Mouse (Mus musculus): ENCODE measurements at regions not wholly inside any gene's neighbourhood (a gene's known extent, or its start where the extent isn't known, plus 50 kb on each side); places are given as distances from the start of the nearest gene placed in this dataset.
"Not testable (repeated sequence)": the region's sequence is repeated elsewhere in the genome, so short reads cannot be mapped to it uniquely, and the experiment has no call there.

DNA sequence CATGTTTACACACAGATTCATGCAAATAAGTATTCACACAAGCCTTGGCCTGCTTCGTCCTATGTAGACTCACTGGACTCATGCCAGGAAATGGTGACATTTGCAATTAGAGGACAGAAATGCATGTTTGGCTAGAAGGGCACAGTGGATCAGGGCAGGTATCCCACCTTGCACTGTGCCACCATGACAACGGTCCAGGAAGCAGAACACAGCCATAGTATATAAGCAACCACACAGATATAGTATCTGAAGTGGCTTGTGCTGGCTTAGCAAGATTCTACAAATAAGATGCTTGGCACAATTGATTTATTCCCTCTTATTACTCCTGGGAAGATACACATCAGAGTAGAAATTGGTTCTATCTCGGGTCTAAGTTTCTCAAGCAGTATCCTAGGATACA is 218.0 kb downstream of the Unc5cl start:
- DNase-seq (ENCODE audit: low spot score), result no peak

DNA sequence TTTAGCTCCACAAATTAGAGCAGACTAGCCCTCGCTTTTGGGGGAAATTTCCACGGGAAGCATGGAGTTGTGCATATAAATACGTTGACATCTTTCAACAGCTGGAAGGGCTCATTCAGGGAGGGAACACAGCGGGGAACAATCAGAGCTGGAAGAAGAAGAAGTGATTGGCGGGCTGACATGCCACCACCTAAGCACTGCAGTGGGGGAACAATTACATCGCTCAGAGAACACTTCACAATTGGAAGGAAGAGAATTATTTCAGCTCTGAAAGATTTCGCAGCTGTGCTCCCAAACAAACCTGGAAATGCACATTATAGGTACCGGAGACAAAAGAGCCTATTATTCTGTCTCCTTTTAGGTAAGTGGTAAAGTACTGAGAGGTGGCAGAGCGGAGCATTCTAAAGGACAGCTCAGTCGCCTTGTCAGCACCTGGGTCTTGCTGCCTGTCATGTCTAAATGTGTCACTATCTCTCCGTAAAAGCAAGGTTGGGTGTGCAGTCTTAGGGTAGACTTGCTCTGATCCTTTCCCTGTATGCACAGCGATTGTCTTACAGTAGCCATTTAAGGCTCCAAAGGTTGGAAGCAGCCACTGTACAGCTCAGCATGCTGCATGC is 223.6 kb downstream of the Unc5cl start:
- DNase-seq (ENCODE audit: low spot score), result no peak

- no peak for DNase-seq (ENCODE audit: low spot score)
These were observed 225.6 kb downstream of the Unc5cl start for GRCm38 (mm10) chr17:48680331-48680730.

- no peak for DNase-seq (ENCODE audit: low spot score)
These were observed 234.2 kb downstream of the Unc5cl start for GRCm38 (mm10) chr17:48688944-48689343.

DNA sequence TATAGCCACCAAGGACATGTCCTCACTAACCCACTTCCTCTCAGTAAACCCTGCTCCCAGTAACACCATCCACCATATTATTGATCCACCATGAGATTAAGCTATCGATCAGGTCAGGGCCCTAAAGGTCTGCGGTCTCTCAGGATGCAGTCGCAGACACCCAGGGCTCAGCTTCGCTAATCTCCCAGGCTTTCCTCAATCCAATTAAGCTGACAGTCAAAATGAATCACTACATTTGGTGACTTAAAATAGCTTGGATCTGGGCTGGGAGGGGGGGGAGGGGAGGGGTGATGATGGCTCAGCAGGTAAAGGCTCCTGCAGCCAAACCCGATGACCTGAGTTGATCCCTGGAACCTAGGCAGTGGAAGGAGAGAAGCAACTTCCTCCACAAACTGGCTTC is 233.7 kb upstream of the Lrfn2 start:
- no peak for DNase-seq (ENCODE audit: low spot score)

DNA sequence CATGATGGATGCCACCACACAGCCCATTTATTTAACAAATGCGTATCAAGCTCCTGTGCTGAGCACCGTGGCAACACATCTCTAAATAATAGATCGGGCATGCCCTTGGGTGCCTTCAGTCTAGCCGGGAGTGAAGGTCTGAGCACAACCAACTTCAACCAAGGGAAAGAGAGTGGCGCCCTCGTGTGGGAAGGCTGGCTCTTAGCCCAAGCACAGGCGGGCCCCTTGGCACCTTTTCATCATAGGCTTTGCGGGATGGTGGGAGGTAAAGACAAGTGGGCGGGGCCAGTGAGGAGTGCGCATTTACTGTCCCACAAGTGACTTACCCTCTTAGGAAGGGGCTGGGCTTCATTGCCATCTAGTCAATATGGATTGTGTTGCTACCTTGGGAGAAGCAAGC is 231.6 kb upstream of the Lrfn2 start:
- no peak for DNase-seq (ENCODE audit: low spot score)

GRCm38 (mm10) chr17:48720506-48720905 is 211.7 kb upstream of the Lrfn2 start:
- no peak for DNase-seq (ENCODE audit: low spot score)

DNA sequence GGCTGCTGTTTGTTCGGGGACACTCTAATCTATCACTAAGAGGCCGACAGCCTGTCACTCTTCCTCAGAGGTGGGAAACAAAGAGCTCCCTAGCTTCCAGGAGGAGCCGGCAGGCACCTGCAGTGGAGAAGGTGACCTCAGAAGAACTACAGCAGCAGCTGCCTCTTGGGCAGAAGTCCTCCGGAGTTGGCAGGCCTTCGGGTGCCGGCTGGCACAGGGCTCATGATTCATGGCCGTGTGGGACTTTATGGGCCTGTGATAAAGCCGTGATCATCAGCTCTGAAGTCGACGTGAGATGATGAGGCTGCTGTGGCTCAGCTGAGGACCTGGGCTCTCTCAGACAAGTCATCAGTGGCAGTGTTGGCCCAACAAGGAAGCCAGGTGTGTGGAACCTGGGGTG is 208.9 kb upstream of the Lrfn2 start:
- no peak for DNase-seq (ENCODE audit: low spot score)

DNA sequence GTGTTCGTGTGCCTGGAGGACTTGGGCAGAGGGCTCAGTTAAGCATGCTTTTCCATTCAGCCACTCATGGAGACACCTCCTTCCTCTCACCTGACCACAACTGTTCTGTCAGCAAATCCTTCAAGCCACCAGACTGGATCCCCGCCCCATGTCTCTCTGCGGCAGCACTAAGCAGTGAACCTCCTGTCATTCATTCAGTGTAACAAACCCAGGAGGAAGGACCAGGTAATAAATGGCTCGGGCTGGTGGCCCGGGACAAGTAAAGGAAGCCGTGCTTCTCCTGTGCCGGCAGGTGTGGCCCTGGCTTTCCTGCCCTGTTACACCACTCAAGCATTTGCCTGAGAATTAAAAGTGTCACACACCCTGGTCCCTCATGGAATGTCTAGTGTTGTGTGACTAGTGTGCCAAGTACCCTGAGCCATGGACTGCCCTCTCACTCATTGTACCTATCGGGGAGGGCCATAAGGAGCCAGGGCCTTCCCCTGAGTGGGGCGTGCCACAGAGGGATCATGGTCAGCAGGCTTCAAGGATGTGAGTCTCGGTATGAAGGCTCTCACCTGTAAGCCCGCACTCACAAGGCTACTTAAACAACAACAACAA is 207.6 kb upstream of the Lrfn2 start:
- DNase-seq (ENCODE audit: low spot score), result no peak

GRCm38 (mm10) chr17:48726460-48726859 is 205.7 kb upstream of the Lrfn2 start:
- DNase-seq (ENCODE audit: low spot score), result no peak

GRCm38 (mm10) chr17:48733801-48734200 is 198.4 kb upstream of the Lrfn2 start:
- no peak for DNase-seq (ENCODE audit: low spot score)

DNA sequence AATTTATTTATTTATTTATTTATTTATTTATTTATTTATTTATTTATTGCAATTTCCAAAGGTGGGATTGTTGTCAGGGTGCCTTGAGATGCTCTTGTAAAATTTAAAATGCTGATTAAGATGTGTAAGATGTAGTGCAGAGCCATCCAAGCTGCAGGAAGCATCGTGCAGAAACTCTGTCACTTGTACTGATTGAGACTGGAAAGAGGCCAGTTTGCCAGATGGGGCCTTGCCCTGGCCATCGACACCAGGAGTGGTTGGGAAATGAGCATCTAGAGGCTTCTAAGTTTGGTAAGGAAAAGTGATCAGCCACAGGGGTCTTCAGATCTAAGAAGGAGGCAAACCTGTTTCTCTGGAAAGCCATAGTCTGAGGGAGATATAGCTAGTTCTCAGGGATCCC is 195.0 kb upstream of the Lrfn2 start:
- DNase-seq (ENCODE audit: low spot score), result not testable (repeated sequence)

DNA sequence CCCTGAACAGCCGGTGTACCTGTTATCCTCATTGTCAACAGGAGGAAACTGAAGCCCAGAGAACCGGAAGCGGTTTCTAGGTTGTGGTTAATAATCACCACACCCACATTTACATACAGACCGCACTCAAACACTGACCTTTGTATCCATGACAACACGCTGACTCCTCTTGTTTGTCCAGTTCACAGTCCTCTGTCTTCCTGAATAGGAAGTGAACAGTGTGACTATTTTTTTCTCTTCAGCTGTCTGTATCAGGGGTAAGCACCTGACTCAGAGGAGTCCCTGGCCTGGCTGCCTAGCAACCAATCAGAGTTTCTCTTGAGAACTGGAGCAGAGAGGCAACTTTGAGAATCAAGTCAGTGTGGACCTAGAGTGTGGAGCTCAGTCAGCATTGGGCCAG is 193.5 kb upstream of the Lrfn2 start:
- no peak for DNase-seq (ENCODE audit: low spot score)

DNA sequence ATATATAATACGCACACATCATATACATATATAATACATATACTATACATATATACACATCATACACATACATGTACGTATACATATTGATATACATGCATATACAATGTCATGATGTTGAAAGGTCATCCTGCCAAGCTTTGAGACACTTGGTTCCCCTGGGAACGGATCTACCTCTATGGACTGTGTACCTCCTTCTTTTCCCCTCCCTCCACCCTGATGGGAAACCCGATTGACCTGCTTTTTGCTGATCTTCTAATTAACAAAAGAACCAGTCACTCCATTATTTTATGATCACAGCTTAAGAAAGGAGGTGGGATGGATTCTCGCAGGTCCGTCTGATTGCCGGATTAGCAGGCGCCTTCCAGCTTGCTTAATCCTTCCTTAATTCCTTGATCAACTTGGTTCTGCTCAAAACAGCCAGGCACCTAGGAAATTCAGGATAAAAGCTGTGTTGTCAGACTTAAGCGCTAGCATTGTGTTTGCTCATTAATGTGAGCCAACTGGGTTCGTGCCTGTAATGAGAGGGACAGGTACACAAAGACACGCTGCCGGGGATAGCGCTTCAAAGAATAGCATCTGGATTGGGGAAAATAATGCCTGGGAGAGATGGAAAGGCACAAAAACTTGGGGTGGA is 189.3 kb upstream of the Lrfn2 start:
- DNase-seq (ENCODE audit: low spot score), result no peak

DNA sequence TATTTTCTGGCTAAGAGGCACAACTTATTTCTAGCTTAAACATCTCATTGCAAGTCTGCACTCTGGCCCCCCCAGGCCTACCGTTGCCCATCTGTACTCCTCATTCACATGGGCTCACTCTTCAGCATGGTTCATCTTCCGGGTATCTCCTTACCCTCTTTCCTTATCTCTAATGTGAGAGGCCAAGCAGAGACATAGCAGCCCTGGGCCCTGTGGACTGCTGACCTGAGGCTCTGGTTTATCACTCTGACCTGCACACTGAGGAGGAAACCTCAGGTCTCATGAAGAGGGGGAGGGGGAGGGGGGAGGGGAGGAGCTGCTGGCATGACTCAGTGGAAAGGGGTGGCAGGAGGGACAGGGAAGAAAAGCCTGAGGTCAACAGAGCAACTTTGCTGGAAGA is 162.1 kb upstream of the Lrfn2 start:
- no peak for DNase-seq (ENCODE audit: low spot score)

DNA sequence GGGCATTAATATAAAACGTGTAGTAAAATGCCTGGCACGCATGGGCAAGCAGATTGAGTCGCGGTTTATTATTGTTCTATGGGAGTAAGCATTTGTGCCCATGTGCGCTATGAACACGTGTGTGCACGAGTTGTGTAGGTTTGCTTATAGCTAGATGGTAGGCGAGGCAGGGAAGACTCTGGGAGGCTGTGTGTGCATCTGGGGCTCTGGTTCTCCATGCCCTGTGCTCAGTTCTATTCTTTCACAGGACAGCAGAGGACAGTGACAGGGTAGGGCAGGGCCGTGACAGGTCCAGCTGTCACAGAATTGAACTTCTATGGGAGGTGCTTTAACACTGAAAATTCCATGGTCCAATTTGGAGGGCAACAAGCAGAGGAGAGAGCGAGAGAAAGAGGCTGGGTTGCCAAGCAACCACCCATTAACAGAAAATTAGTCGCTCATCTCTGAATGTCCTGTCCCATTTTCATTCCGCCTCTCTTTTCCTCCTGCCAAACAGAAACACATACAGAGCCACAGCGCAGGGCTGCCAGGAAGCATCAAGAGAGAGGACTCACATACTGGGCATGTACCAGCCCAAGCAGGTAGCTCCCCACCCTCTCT is 160.4 kb upstream of the Lrfn2 start:
- DNase-seq (ENCODE audit: low spot score), result no peak

DNA sequence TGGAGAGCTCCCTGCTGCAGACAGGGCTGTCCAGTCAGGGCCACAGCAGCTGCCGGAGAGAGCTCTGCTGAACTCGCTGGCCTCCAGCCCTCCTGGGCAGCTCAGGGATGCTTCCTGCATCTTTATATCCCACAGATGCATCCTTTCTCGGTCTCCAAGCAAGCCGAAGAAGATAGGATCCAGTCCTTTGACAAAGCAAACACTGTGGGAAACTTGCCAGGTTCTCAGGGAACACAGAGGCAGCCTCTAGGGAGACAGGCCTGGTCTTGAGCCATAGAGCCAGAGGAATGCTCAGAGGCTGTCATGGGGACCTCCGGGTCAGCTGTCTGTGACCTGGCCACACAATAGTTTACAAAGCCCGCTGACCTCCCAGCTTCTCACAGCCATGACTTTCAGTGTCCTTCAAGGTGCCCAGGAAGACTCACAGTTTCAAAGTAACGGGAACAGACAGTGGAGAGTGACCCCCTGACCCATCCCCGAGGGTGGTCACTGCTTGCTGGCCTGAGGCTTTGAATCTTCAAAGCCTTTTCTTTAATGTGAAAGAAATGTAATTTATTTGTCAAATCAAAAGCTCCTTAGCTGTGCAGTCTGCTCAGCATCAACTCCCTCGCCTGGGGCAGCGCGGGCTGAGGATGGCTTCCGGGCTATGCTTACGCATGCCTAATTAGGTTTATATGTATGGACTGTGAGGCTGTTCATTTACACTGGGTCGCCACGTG is 157.8 kb upstream of the Lrfn2 start:
- no peak for DNase-seq (ENCODE audit: low spot score)

- no peak for DNase-seq (ENCODE audit: low spot score)
These were observed 156.7 kb upstream of the Lrfn2 start for GRCm38 (mm10) chr17:48775479-48775878.

DNA sequence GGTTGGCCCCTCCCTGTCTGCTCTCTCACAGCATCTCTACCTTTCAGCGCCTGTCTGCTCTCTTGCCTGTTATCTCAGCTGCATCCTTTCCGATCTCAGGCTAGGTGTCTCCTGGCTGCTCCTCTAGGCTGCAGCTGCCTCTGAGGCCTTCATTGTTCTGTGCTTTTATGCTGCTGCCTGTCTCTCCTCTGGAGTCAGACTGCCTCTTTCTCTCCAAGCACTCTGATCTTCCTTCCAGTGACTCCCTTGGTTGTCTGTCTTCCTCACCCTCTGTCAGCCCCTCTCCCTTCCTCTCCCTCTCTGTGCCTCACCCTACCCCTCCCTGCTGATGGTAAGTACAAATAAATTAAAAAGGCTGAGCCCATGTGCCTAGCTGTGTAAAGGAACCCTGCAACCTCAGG is 155.7 kb upstream of the Lrfn2 start:
- no peak for DNase-seq (ENCODE audit: low spot score)

DNA sequence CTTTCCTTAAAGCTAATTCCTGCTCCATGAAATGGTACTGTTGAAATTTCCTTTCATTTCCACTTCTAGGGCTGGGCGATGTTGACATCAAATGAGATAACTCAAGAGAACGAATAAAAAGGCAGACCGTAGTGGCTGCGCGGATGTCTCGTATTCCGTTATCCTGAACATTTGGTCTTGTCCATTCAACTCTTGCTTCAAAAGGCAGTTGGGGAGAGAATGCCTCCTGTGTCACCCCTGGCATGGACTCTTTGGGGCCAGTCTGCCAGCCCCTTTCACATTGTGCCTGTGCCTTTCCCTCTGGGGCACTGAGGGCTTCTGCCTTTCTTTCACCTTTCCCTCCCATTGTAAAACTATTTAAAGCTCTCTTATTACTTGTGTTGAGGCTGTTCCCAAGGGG is 152.0 kb upstream of the Lrfn2 start:
- DNase-seq (ENCODE audit: low spot score), result no peak

- DNase-seq (ENCODE audit: low spot score), result no peak
These were observed 147.8 kb upstream of the Lrfn2 start for GRCm38 (mm10) chr17:48784417-48784816.

- DNase-seq (ENCODE audit: low spot score), result no peak
These were observed 145.7 kb upstream of the Lrfn2 start for GRCm38 (mm10) chr17:48786501-48786900.

- DNase-seq (ENCODE audit: low spot score), result no peak
These were observed 142.3 kb upstream of the Lrfn2 start for GRCm38 (mm10) chr17:48789846-48790245.

All from ovary, adult 18-20 months (tissue).